Mouse (Mus musculus) spleen, adult 2 months (tissue): ENCODE results near the gene Upk2.

Source experiments
- CTCF ChIP-seq: fragments of 200-500 bp; IDR thresholded peaks from 2 replicates; pipeline ENCODE4 v1.5.1; 2011; ENCODE audit warnings: mild to moderate bottlenecking, inconsistent platforms; ENCODE audit not compliant: insufficient read depth, insufficient read length, insufficient replicate concordance; ENCODE audit errors: extremely low read depth
- POLR2A ChIP-seq: fragments of 200-500 bp; IDR thresholded peaks from 2 replicates; pipeline ENCODE4 v1.6.1; 2011; ENCODE audit warnings: low read depth, low read length, inconsistent platforms

DNA sequence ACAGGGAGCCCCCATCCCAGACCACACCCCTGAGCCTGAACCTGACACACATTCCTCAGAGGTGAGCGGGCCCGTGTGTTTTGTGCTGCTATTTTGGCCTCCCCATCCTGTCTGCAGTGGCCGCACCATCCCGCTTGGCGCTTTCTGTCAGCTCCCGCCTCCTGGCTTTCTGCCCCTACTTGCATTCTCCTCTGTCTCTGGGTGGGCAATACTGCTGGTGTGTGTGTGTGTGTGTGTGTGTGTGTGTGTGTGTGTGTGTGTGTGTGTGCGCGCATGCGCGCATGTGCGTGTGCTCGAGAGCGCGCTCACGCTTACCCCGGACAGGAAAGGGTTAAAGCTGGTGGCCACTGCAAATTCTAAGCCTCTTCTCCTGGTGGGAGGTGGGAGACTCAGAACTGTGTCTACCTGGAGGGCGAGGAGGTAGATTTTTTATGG is 34.9 kb upstream of the Upk2 start:
- no peak for TF ChIP-seq CTCF
- TF ChIP-seq POLR2A = no peak
